Mouse (Mus musculus): ENCODE data around the gene Gm3839. TPM values are rescaled to one million over a fixed set of nuclear protein-coding genes. Genes with fewer than 3 reads are reported as not detected.
"Not testable (repeated sequence)": the region's sequence is repeated elsewhere in the genome, so short reads cannot be mapped to it uniquely, and the experiment has no call there.

The Gm3839 gene
- polyA plus RNA-seq, 2 experiments, result 0.48 to 1.7 TPM

DNA sequence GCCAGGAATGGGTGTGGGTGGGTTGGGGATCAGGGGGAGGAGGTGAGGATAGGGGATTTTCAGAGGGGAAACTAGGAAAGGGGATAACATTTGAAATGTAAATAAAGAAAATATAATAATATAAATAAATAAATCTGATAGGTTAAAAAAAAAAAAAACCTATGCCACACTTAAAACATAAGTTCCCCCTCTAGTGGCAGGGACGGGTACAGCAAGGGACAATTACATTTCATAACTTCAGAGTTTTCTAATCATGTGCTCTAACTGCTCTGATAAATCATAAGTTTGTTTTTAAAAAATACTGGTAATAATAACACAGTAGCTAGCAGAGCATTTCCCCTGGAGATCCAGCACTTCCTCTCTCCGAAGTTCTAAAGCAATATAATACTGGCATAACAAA is 49.4 kb downstream of the Gm3839 start:
- Histone ChIP-seq H3K4me1 (ENCODE audit: control insufficient read depth, insufficient read depth, low read length) (no peaks in the 10 kb centered on the region), H3K27me3 (ENCODE audit: control insufficient read depth, insufficient read depth, low read length) (no peaks in the 10 kb centered on the region), H3K27ac (replicated peaks; ENCODE audit: low read depth, low read length) (no peak overlapping the region), H3K9me3 (ENCODE audit: control insufficient read depth, low read length) (no peaks in the 10 kb centered on the region), H3K9ac (ENCODE audit: low read depth, low read length, severe bottlenecking) (no peak overlapping the region), H3K4me2 (replicated peaks; ENCODE audit: low read depth, low read length, severe bottlenecking) (no peak overlapping the region), H3K4me3 (replicated peaks; ENCODE audit: low read length) (no peak overlapping the region), H3K36me3 (ENCODE audit: control insufficient read depth, insufficient read depth, low read length) (no peaks in the 10 kb centered on the region)
- DNase-seq (ENCODE audit: low spot score) (no peak), ATAC-seq (ENCODE audit: low FRiP score, low read depth) (no peak)
- no peak for TF ChIP-seq POLR2A (IDR thresholded peaks at IDR 0.05; ENCODE audit: borderline replicate concordance, extremely low read depth, insufficient read depth, insufficient read length)
- WGBS, result 29% methylated on average over 2 of the region's 2 CpGs

DNA sequence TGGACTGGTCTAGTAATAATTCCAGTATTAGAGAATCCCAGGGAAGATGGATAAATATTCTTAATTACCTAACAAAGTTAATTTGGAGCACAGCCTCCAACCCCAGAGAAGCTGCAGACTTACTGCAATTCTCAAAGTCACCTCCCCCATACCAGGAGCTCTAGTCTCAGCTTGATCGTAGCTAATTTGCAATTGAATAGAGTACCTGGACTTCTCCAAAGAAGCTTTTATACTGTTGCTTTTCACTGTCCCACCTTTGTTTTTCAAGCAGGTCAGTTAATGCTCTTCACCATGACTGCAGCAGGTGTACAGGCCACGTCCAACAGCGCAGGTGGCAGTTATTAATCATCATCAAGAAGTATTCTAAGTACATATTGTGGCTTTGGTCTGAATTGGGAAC is 68.6 kb downstream of the Gm3839 start:
- H3K27ac ChIP-seq (replicated peaks; ENCODE audit: low read depth, low read length); H3K4me2 ChIP-seq (replicated peaks; ENCODE audit: low read depth, low read length, severe bottlenecking); H3K4me1 ChIP-seq (ENCODE audit: control insufficient read depth, insufficient read depth, low read length); DNase-seq (ENCODE audit: low spot score); H3K27me3 ChIP-seq (ENCODE audit: control insufficient read depth, insufficient read depth, low read length); ATAC-seq (ENCODE audit: low FRiP score, low read depth); H3K4me3 ChIP-seq (replicated peaks; ENCODE audit: low read length); H3K36me3 ChIP-seq (ENCODE audit: control insufficient read depth, insufficient read depth, low read length); H3K9ac ChIP-seq (ENCODE audit: low read depth, low read length, severe bottlenecking); H3K9me3 ChIP-seq (ENCODE audit: control insufficient read depth, low read length): not testable (repeated sequence)
- WGBS, result 89% methylated on average over 3 of the region's 3 CpGs

GRCm38 (mm10) chr14:11257161-11257705 is 99.3 kb downstream of the Gm3839 start:
- DNase-seq (ENCODE audit: low spot score), result no peak
- Histone ChIP-seq H3K4me3 (replicated peaks; ENCODE audit: low read length) (no peak overlapping the region), H3K36me3 (ENCODE audit: control insufficient read depth, insufficient read depth, low read length) (no peaks in the 10 kb centered on the region), H3K9me3 (ENCODE audit: control insufficient read depth, low read length) (no peaks in the 10 kb centered on the region), H3K4me1 (ENCODE audit: control insufficient read depth, insufficient read depth, low read length) (no peaks in the 10 kb centered on the region), H3K9ac (ENCODE audit: low read depth, low read length, severe bottlenecking) (no peak overlapping the region), H3K4me2 (replicated peaks; ENCODE audit: low read depth, low read length, severe bottlenecking) (no peak overlapping the region), H3K27me3 (ENCODE audit: control insufficient read depth, insufficient read depth, low read length) (no peaks in the 10 kb centered on the region), H3K27ac (replicated peaks; ENCODE audit: low read depth, low read length) (no peak overlapping the region)
- WGBS, result 94% methylated on average over 4 of the region's 4 CpGs
- TF ChIP-seq POLR2A (IDR thresholded peaks at IDR 0.05; ENCODE audit: borderline replicate concordance, extremely low read depth, insufficient read depth, insufficient read length), result no peak
- no peak for ATAC-seq (ENCODE audit: low FRiP score, low read depth)

GRCm38 (mm10) chr14:11248053-11248452 is 108.5 kb downstream of the Gm3839 start:
- Histone ChIP-seq H3K4me1 (ENCODE audit: control insufficient read depth, insufficient read depth, low read length) (no peaks in the 10 kb centered on the region), H3K27me3 (ENCODE audit: control insufficient read depth, insufficient read depth, low read length) (no peaks in the 10 kb centered on the region), H3K4me3 (replicated peaks; ENCODE audit: low read length) (no peak overlapping the region), H3K4me2 (replicated peaks; ENCODE audit: low read depth, low read length, severe bottlenecking) (no peak overlapping the region), H3K9me3 (ENCODE audit: control insufficient read depth, low read length) (no peaks in the 10 kb centered on the region), H3K9ac (ENCODE audit: low read depth, low read length, severe bottlenecking) (no peak overlapping the region), H3K27ac (replicated peaks; ENCODE audit: low read depth, low read length) (no peak overlapping the region), H3K36me3 (ENCODE audit: control insufficient read depth, insufficient read depth, low read length) (no peaks in the 10 kb centered on the region)
- ATAC-seq (ENCODE audit: low FRiP score, low read depth) (no peak), DNase-seq (ENCODE audit: low spot score) (no peak)
- TF ChIP-seq POLR2A (IDR thresholded peaks at IDR 0.05; ENCODE audit: borderline replicate concordance, extremely low read depth, insufficient read depth, insufficient read length), result no peak

DNA sequence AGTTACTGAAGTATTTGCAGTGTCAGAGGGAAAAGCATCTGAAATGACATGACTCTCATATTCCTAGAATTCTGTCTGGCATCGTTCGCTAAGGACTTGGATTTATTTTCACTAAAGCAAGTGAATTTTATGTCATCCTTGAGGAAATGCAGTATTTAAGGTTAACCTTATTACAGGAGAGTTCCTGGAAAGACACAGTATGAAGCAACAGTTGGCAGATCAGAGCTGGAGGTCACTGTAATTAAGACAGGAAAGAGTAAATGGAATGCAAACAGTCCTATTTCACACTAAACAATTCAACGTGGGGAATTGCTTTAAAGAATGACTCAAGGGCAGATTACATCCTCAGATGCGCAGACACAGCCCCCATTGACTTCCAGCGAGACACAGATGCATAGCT is 112.0 kb downstream of the Gm3839 start:
- ATAC-seq (ENCODE audit: low FRiP score, low read depth) (no peak), DNase-seq (ENCODE audit: low spot score) (no peak)
- Histone ChIP-seq H3K9ac (ENCODE audit: low read depth, low read length, severe bottlenecking) (no peak overlapping the region), H3K9me3 (ENCODE audit: control insufficient read depth, low read length) (no peaks in the 10 kb centered on the region), H3K36me3 (ENCODE audit: control insufficient read depth, insufficient read depth, low read length) (no peaks in the 10 kb centered on the region), H3K27me3 (ENCODE audit: control insufficient read depth, insufficient read depth, low read length) (no peaks in the 10 kb centered on the region), H3K27ac (replicated peaks; ENCODE audit: low read depth, low read length) (no peak overlapping the region), H3K4me3 (replicated peaks; ENCODE audit: low read length) (no peak overlapping the region), H3K4me2 (replicated peaks; ENCODE audit: low read depth, low read length, severe bottlenecking) (no peak overlapping the region), H3K4me1 (ENCODE audit: control insufficient read depth, insufficient read depth, low read length) (no peaks in the 10 kb centered on the region)
- no peak for TF ChIP-seq POLR2A (IDR thresholded peaks at IDR 0.05; ENCODE audit: borderline replicate concordance, extremely low read depth, insufficient read depth, insufficient read length)
- WGBS, result 31% methylated on average over 5 of the region's 5 CpGs

GRCm38 (mm10) chr14:11232086-11232485 is 124.4 kb downstream of the Gm3839 start:
- no peak for DNase-seq (ENCODE audit: low spot score)
- H3K4me1 ChIP-seq (ENCODE audit: control insufficient read depth, insufficient read depth, low read length), result no peaks in the 10 kb centered on the region
- no peak for TF ChIP-seq POLR2A (IDR thresholded peaks at IDR 0.05; ENCODE audit: borderline replicate concordance, extremely low read depth, insufficient read depth, insufficient read length)
- no peak overlapping the region for H3K4me3 ChIP-seq (replicated peaks; ENCODE audit: low read length)
- no peak overlapping the region for H3K27ac ChIP-seq (replicated peaks; ENCODE audit: low read depth, low read length)
- no peak overlapping the region for H3K9ac ChIP-seq (ENCODE audit: low read depth, low read length, severe bottlenecking)
- ATAC-seq (ENCODE audit: low FRiP score, low read depth), result no peak
- 81% methylated on average over 7 of the region's 7 CpGs for whole genome bisulfite sequencing
- no peaks in the 10 kb centered on the region for H3K36me3 ChIP-seq (ENCODE audit: control insufficient read depth, insufficient read depth, low read length)
- H3K4me2 ChIP-seq (replicated peaks; ENCODE audit: low read depth, low read length, severe bottlenecking), result no peak overlapping the region
- no peaks in the 10 kb centered on the region for H3K9me3 ChIP-seq (ENCODE audit: control insufficient read depth, low read length)
- no peaks in the 10 kb centered on the region for H3K27me3 ChIP-seq (ENCODE audit: control insufficient read depth, insufficient read depth, low read length)

Small RNAs within 50 kb of the gene (microRNA-seq; reads per million reads assigned to microRNA genes)
- not detected for gene Mir5124b

Other genes starting within 250 kb of the Gm3839 start
- gene Fhit, start 194.7 kb downstream of the Gm3839 start, polyA plus RNA-seq (2012; rRNA removed), result 3.2 and 3.5 TPM in 2 replicates
- gene Fhit, start 194.7 kb downstream of the Gm3839 start, polyA plus RNA-seq (2014; fragmentation: Nextera tagmentation; extraction: Ambion mirVana), result 5.2 and 7.6 TPM in 2 replicates
- 25.5 and 27.8 TPM in 2 replicates for gene Ptprg, start 196.8 kb upstream of the Gm3839 start, polyA plus RNA-seq (2012; rRNA removed)
- gene Ptprg, start 196.8 kb upstream of the Gm3839 start, polyA plus RNA-seq (2014; fragmentation: Nextera tagmentation; extraction: Ambion mirVana), result 28.6 and 36.5 TPM in 2 replicates